In the genomic region with DNA sequence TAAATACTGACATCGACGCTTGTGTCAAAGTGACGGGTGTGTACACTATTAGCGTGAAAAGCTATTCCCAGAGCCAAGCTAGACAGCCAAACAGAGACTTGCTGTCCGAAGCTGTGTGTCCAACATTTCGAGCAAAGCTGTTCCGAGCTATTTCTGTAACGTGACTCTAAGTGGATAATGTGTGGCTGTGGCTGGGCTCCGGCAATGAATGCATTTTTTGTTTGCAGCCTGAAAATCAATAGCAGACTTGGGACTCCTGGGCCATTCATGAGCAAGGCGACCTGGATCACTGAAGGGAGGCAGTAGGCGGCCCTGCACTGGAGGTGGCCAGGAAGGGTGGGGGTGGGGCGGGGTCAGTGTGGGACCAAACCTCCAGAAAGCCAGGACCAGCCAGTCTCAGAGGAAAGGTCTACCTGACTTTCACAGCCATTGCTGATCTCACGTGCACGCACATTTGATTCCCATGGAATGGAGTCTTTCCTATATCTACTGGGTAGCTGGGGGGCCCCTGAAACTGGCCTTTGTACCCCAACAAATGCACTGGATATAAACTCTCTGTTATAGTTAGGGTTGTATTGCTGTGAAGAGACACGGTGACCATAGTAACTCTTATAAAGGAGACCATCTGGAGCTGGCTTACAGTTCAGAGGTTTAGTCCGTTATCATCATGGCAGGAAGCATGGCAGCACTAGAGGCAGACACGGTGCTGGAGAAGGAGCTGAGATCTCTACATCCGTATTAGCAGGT, we compare ENCODE assay signal across 10 mouse cellular contexts.
DNase-seq lines count a peak whose midpoint lies in the region; ATAC-seq and TF ChIP-seq lines count a peak whose summit lies in the region.
"Had no signal": no experiment of that assay in that cellular context is flagged by ENCODE, and none has a peak within 500 bp of the region (broad histone marks: within the 10 kb centered on the region; RNA-seq: fewer than 3 reads in every experiment).

No protein-coding gene starts in this region.

- no peak overlapping the region for H3K9ac ChIP-seq in hindbrain, embryonic 12.5 days
- no peak overlapping the region for H3K9ac ChIP-seq in hindbrain, postnatal 0 days (replicated peaks; ENCODE audit: low read length)
- no peak overlapping the region for H3K9ac ChIP-seq in embryonic facial prominence, embryonic 14.5 days (ENCODE audit: low read depth, low read length)
- no peak overlapping the region for H3K9ac ChIP-seq in limb, embryonic 12.5 days (replicated peaks)
- H3K9ac ChIP-seq in stomach, embryonic 16.5 days (ENCODE audit: low read length): no peak overlapping the region; the same call in 1 of the 2 replicates
- H3K9ac ChIP-seq: forebrain, postnatal 0 days had no signal

- DNase-seq in hindbrain, postnatal 0 days (ENCODE audit: low spot score): no peak
- peak; percentile 84 for DNase-seq in embryonic facial prominence, embryonic 14.5 days (ENCODE audit: low spot score)
- DNase-seq in adrenal gland, postnatal 10 days: no peak
- DNase-seq in lung, postnatal 36 days: no peak
- DNase-seq: forebrain, postnatal 0 days; kidney, postnatal 10 days had no signal

- TF ChIP-seq CTCF in hindbrain, postnatal 0 days (IDR thresholded peaks at IDR 0.05; ENCODE audit: low read depth): no peak

- H3K4me2 ChIP-seq in hindbrain, embryonic 12.5 days (replicated peaks): no peak overlapping the region
- no peak overlapping the region for H3K4me2 ChIP-seq in hindbrain, postnatal 0 days (ENCODE audit: low read depth, low read length)
- no peak overlapping the region for H3K4me2 ChIP-seq in embryonic facial prominence, embryonic 14.5 days (ENCODE audit: low read depth, low read length)
- no peak overlapping the region for H3K4me2 ChIP-seq in limb, embryonic 12.5 days
- no peak overlapping the region for H3K4me2 ChIP-seq in stomach, embryonic 16.5 days (ENCODE audit: low read depth, low read length)

- no peaks in the 10 kb centered on the region for H3K36me3 ChIP-seq in hindbrain, embryonic 12.5 days
- H3K36me3 ChIP-seq in hindbrain, postnatal 0 days (ENCODE audit: insufficient read depth, low read length): no peaks in the 10 kb centered on the region
- no peaks in the 10 kb centered on the region for H3K36me3 ChIP-seq in embryonic facial prominence, embryonic 14.5 days (ENCODE audit: control insufficient read depth, insufficient read depth, low read length)
- no peaks in the 10 kb centered on the region for H3K36me3 ChIP-seq in limb, embryonic 12.5 days
- H3K36me3 ChIP-seq in stomach, embryonic 16.5 days (ENCODE audit: control insufficient read depth, insufficient read depth, low read length): no peaks in the 10 kb centered on the region

- no peaks in the 10 kb centered on the region for H3K9me3 ChIP-seq in hindbrain, embryonic 12.5 days (replicated peaks)
- no peaks in the 10 kb centered on the region for H3K9me3 ChIP-seq in hindbrain, postnatal 0 days (ENCODE audit: low read length)
- no peaks in the 10 kb centered on the region for H3K9me3 ChIP-seq in embryonic facial prominence, embryonic 14.5 days (ENCODE audit: control insufficient read depth, low read length)
- H3K9me3 ChIP-seq in limb, embryonic 12.5 days: no peaks in the 10 kb centered on the region
- no peaks in the 10 kb centered on the region for H3K9me3 ChIP-seq in stomach, embryonic 16.5 days (replicated peaks; ENCODE audit: control insufficient read depth, low read length)

- no peaks in the 10 kb centered on the region; the same call in 1 of the 2 replicates for H3K27me3 ChIP-seq in hindbrain, embryonic 12.5 days
- H3K27me3 ChIP-seq in hindbrain, postnatal 0 days (ENCODE audit: insufficient read depth, low read length): no peaks in the 10 kb centered on the region
- H3K27me3 ChIP-seq in embryonic facial prominence, embryonic 14.5 days (replicated peaks; ENCODE audit: control insufficient read depth, insufficient read depth, low read length): no peaks in the 10 kb centered on the region
- H3K27me3 ChIP-seq in limb, embryonic 12.5 days: no peaks in the 10 kb centered on the region; the same call in 1 of the 2 replicates
- no peaks in the 10 kb centered on the region for H3K27me3 ChIP-seq in stomach, embryonic 16.5 days (ENCODE audit: control insufficient read depth, insufficient read depth, low read length)

- H3K27ac ChIP-seq in hindbrain, embryonic 12.5 days: peak overlapping the region; percentile 77
- no peak overlapping the region for H3K27ac ChIP-seq in hindbrain, postnatal 0 days
- H3K27ac ChIP-seq in embryonic facial prominence, embryonic 14.5 days (replicated peaks; ENCODE audit: low read depth, low read length): peak overlapping the region; percentile 73
- H3K27ac ChIP-seq in limb, embryonic 12.5 days: peak overlapping the region; percentile 89
- H3K27ac ChIP-seq in stomach, embryonic 16.5 days (ENCODE audit: low read length): peak overlapping the region; percentile 23

- no peak overlapping the region for H3K4me3 ChIP-seq in hindbrain, embryonic 12.5 days
- no peak overlapping the region for H3K4me3 ChIP-seq in hindbrain, postnatal 0 days (ENCODE audit: low read length)
- H3K4me3 ChIP-seq in embryonic facial prominence, embryonic 14.5 days (ENCODE audit: low read depth, low read length): no peak overlapping the region
- H3K4me3 ChIP-seq in limb, embryonic 12.5 days (replicated peaks): no peak overlapping the region
- no peak overlapping the region for H3K4me3 ChIP-seq in stomach, embryonic 16.5 days (replicated peaks; ENCODE audit: low read length)
- H3K4me3 ChIP-seq: myocyte had no signal

- no peak for ATAC-seq in hindbrain, embryonic 12.5 days (ENCODE audit: low FRiP score)
- ATAC-seq in hindbrain, postnatal 0 days: no peak
- ATAC-seq in embryonic facial prominence, embryonic 14.5 days (ENCODE audit: low read depth): peak; percentile 80
- ATAC-seq in limb, embryonic 12.5 days (ENCODE audit: insufficient number of reproducible peaks, insufficient read depth, low FRiP score, low TSS enrichment, low read depth): peak; percentile 43; the same call in 1 of the 2 replicates
- ATAC-seq in stomach, embryonic 16.5 days (ENCODE audit: insufficient read depth, low FRiP score): peak; percentile 59; the same call in 1 of the 2 replicates
- ATAC-seq: forebrain, postnatal 0 days had no signal

- peaks cover 9% of the 10 kb centered on the region; the same call in 1 of the 2 replicates for H3K4me1 ChIP-seq in hindbrain, embryonic 12.5 days
- no peaks in the 10 kb centered on the region for H3K4me1 ChIP-seq in hindbrain, postnatal 0 days (ENCODE audit: insufficient read depth, low read length)
- peaks cover 16% of the 10 kb centered on the region for H3K4me1 ChIP-seq in embryonic facial prominence, embryonic 14.5 days (ENCODE audit: control insufficient read depth, insufficient read depth, low read length)
- H3K4me1 ChIP-seq in limb, embryonic 12.5 days (replicated peaks): peaks cover 18% of the 10 kb centered on the region
- H3K4me1 ChIP-seq in stomach, embryonic 16.5 days (ENCODE audit: control insufficient read depth, insufficient read depth, low read length): peaks cover 10% of the 10 kb centered on the region

- WGBS in hindbrain, embryonic 12.5 days: 53% methylated on average over 18 of the region's 18 CpGs
- 56% methylated on average over 18 of the region's 18 CpGs for WGBS in hindbrain, postnatal 0 days
- 27% methylated on average over 18 of the region's 18 CpGs for WGBS in embryonic facial prominence, embryonic 14.5 days
- 49% methylated on average over 18 of the region's 18 CpGs for WGBS in limb, embryonic 12.5 days
- WGBS in stomach, embryonic 16.5 days: 34% methylated on average over 18 of the region's 18 CpGs

Comparison
In these comparisons a context has a peak if more than half of its experiments do, and no peak if none do; other contexts are left out.
1. ATAC-seq: peak in embryonic facial prominence, embryonic 14.5 days (single experiment), limb, embryonic 12.5 days (single experiment) and stomach, embryonic 16.5 days (single experiment); none in hindbrain, embryonic 12.5 days (single experiment) and hindbrain, postnatal 0 days (single experiment).